Comparison of ENCODE assay signal across 23 mouse cellular contexts in the genomic region with DNA sequence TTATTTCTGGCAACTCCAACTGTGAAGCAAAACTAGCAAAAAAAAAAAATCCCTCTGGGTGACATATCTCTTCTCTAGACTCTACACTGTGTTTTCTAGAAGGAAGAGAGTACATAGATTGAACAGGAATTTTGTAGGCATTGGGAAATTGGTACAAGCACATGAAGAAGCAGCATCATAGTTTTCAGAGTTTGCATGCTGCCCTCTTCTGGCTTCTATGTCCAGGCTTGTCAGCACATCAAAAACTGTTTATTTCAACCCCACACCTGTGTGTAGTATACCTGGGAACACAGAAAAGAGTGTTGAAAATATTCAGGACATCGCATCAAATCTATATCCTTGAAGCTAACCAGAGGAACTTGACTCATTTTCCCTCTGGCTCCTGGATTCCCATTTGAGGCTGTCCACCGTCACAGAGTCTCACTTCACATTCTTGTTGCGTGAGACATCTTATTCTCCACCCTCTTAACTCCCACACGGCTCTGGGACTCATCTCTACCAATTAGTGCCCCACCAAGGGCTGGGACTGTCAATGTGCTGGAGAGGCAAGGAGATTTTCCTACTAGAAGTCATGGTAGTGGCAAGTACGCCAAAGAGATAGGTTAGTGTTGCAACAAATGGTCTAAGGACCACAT. TPM values are rescaled to one million over a fixed set of nuclear protein-coding genes. Genes with fewer than 3 reads are reported as not detected.
DNase-seq lines count a peak whose midpoint lies in the region; ATAC-seq and TF ChIP-seq lines count a peak whose summit lies in the region.
"Had no signal": no experiment of that assay in that cellular context is flagged by ENCODE, and none has a peak within 500 bp of the region (broad histone marks: within the 10 kb centered on the region; RNA-seq: fewer than 3 reads in every experiment).

No protein-coding gene starts in this region.

- 67% methylated on average over 5 of the region's 5 CpGs for WGBS in kidney, adult 2 months
- WGBS in lung, postnatal 0 days = 63% methylated on average over 5 of the region's 5 CpGs

- peak; percentile 2 for DNase-seq in kidney, adult 2 months
- DNase-seq in kidney, postnatal 4 days = no peak
- no peak for DNase-seq in lung, postnatal 0 days (ENCODE audit: low spot score)
- no peak for DNase-seq in lung, postnatal 25 days (ENCODE audit: low spot score)
- peak; percentile 51 for DNase-seq in adipocyte (ENCODE audit: low spot score)
- DNase-seq in cerebellum, postnatal 14 days = no peak
- no peak for DNase-seq in thymus, postnatal 25 days
- DNase-seq: adrenal gland, postnatal 36 days; cerebellum, adult 18-20 months; cerebellum, postnatal 36 days; kidney, postnatal 10 days; liver, embryonic 13.5 days; midbrain, embryonic 14.5 days; spleen, adult 18-20 months; thymus, adult 2 months had no signal

- H3K36me3 ChIP-seq in kidney, adult 2 months (ENCODE audit: control insufficient read depth, insufficient read depth, low read length) = no peaks in the 10 kb centered on the region
- no peaks in the 10 kb centered on the region for H3K36me3 ChIP-seq in lung, postnatal 0 days (ENCODE audit: insufficient read depth, low read length)
- H3K36me3 ChIP-seq: forebrain, embryonic 12.5 days; G1E; heart, embryonic 10.5 days; limb, embryonic 10.5 days; liver, embryonic 13.5 days; lung, embryonic 15.5 days had no signal

- no peak for TF ChIP-seq EP300 in lung, postnatal 0 days (IDR thresholded peaks at IDR 0.05)

- H3K4me2 ChIP-seq in lung, postnatal 0 days (replicated peaks; ENCODE audit: low read depth, low read length) = no peak overlapping the region
- H3K4me2 ChIP-seq: forebrain, embryonic 12.5 days; liver, embryonic 13.5 days; lung, embryonic 15.5 days had no signal

- TF ChIP-seq POLR2A in kidney, adult 2 months (IDR thresholded peaks at IDR 0.05; ENCODE audit: low read depth, low read length) = no peak

- no peak overlapping the region for H3K27ac ChIP-seq in kidney, adult 2 months (ENCODE audit: insufficient read depth, low read depth, low read length)
- no peak overlapping the region for H3K27ac ChIP-seq in lung, postnatal 0 days (ENCODE audit: low read length)
- H3K27ac ChIP-seq: forebrain, embryonic 12.5 days; heart, embryonic 10.5 days; limb, embryonic 10.5 days; liver, embryonic 13.5 days; lung, embryonic 15.5 days had no signal

- H3K27me3 ChIP-seq in kidney, adult 2 months (replicated peaks; ENCODE audit: control insufficient read depth, insufficient read depth, low read length) = no peaks in the 10 kb centered on the region
- H3K27me3 ChIP-seq in lung, postnatal 0 days (replicated peaks; ENCODE audit: insufficient read depth, low read length) = no peaks in the 10 kb centered on the region
- H3K27me3 ChIP-seq: lung, embryonic 15.5 days had no signal

- no peak overlapping the region for H3K9ac ChIP-seq in lung, postnatal 0 days (replicated peaks; ENCODE audit: low read depth)
- H3K9ac ChIP-seq: forebrain, embryonic 12.5 days; liver, embryonic 13.5 days; lung, embryonic 15.5 days had no signal

- no peak overlapping the region for H3K4me3 ChIP-seq in kidney, adult 2 months (ENCODE audit: insufficient read depth, low read depth, low read length)
- H3K4me3 ChIP-seq in lung, postnatal 0 days (ENCODE audit: low read depth, low read length) = no peak overlapping the region
- H3K4me3 ChIP-seq: forebrain, embryonic 12.5 days; heart, embryonic 10.5 days; limb, embryonic 10.5 days; liver, embryonic 13.5 days; lung, embryonic 15.5 days; myocyte had no signal

- no peaks in the 10 kb centered on the region for H3K4me1 ChIP-seq in kidney, adult 2 months (ENCODE audit: control insufficient read depth, insufficient read depth, low read length)
- H3K4me1 ChIP-seq in lung, postnatal 0 days (ENCODE audit: insufficient read depth, low read depth, low read length) = no peaks in the 10 kb centered on the region
- H3K4me1 ChIP-seq: liver, embryonic 13.5 days; lung, embryonic 15.5 days had no signal

- H3K9me3 ChIP-seq in lung, postnatal 0 days (ENCODE audit: low read length) = no peaks in the 10 kb centered on the region
- H3K9me3 ChIP-seq: forebrain, embryonic 12.5 days; heart, embryonic 10.5 days; limb, embryonic 10.5 days; liver, embryonic 13.5 days; lung, embryonic 15.5 days had no signal

- no peak for ATAC-seq in lung, postnatal 0 days
- ATAC-seq: inflammation-experienced regulatory T-cells, adult 6 months had no signal

- no peak for TF ChIP-seq CTCF in kidney, adult 2 months (conservative IDR thresholded peaks at IDR 0.05; ENCODE audit: insufficient read depth, insufficient read length, low read depth, low read length)
- peak; percentile 43 for TF ChIP-seq CTCF in lung, postnatal 0 days (IDR thresholded peaks at IDR 0.05)

RNA-seq across cellular contexts. Expression of a gene that starts 3.3 kb away (rescaled TPM):
- 4.9 and 5.3 TPM in 2 replicates for polyA plus RNA-seq in kidney, adult 2 months (2012; rRNA removed)
- 2.7 and 3.0 TPM in 2 replicates for polyA plus RNA-seq in lung, postnatal 0 days (2015; fragmentation: Nextera tagmentation; extraction: Ambion mirVana)
- polyA plus RNA-seq: G1E; heart, postnatal 0 days; inflammation-experienced regulatory T-cells, adult 6 months had no signal

Comparison
In these comparisons a context has a peak if more than half of its experiments do, and no peak if none do; other contexts are left out.
1. DNase-seq: peak in kidney, adult 2 months (single experiment) and adipocyte (single experiment); none in kidney, postnatal 4 days (0 of 2), lung, postnatal 0 days (single experiment), lung, postnatal 25 days (single experiment), cerebellum, postnatal 14 days (0 of 2) and thymus, postnatal 25 days (single experiment).